ENCODE assay signal across 12 mouse cellular contexts in genomic region chr5:113514062-113514461, GRCm38 (mm10). TPM values are rescaled to one million over a fixed set of nuclear protein-coding genes. Genes with fewer than 3 reads are reported as not detected.
DNase-seq lines count a peak whose midpoint lies in the region; ATAC-seq lines count a peak whose summit lies in the region.
"Had no signal": no experiment of that assay in that cellular context is flagged by ENCODE, and none has a peak within 500 bp of the region (broad histone marks: within the 10 kb centered on the region; RNA-seq: fewer than 3 reads in every experiment).

No protein-coding gene starts in this region.

- no peak overlapping the region for H3K9ac ChIP-seq in neural tube, embryonic 15.5 days (replicated peaks)
- H3K9ac ChIP-seq: forebrain, embryonic 13.5 days; limb, embryonic 13.5 days had no signal

- peaks cover 33% of the 10 kb centered on the region for H3K4me1 ChIP-seq in neural tube, embryonic 15.5 days

- H3K4me2 ChIP-seq in neural tube, embryonic 15.5 days: no peak overlapping the region
- H3K4me2 ChIP-seq: forebrain, embryonic 13.5 days; limb, embryonic 13.5 days had no signal

- no peak for ATAC-seq in neural tube, embryonic 15.5 days (ENCODE audit: low FRiP score)
- ATAC-seq: forebrain, embryonic 13.5 days had no signal

- no peaks in the 10 kb centered on the region for H3K9me3 ChIP-seq in neural tube, embryonic 15.5 days (replicated peaks)
- H3K9me3 ChIP-seq: forebrain, embryonic 13.5 days; hindbrain, embryonic 10.5 days; limb, embryonic 13.5 days had no signal

- H3K27me3 ChIP-seq in neural tube, embryonic 15.5 days (replicated peaks): no peaks in the 10 kb centered on the region
- H3K27me3 ChIP-seq: forebrain, embryonic 13.5 days had no signal

- no peak overlapping the region for H3K4me3 ChIP-seq in neural tube, embryonic 15.5 days (replicated peaks)
- H3K4me3 ChIP-seq: forebrain, embryonic 13.5 days; hindbrain, embryonic 10.5 days; limb, embryonic 13.5 days had no signal

- peak; percentile 73 to 75 for DNase-seq in cerebellum, adult 18-20 months
- DNase-seq in cerebellum, adult 8-10 months: no peak
- peak; percentile 60 to 80 for DNase-seq in layer of hippocampus, adult 8-10 months (ENCODE audit: low spot score in 2 of 2)
- DNase-seq in layer of hippocampus, postnatal 14 days (ENCODE audit: low spot score in 2 of 2): no peak
- peak; percentile 83 to 92 for DNase-seq in frontal cortex, postnatal 36 days (ENCODE audit: low spot score in 2 of 2)
- peak; percentile 86 for DNase-seq in right cerebral cortex, postnatal 25 days
- DNase-seq in gastrocnemius, postnatal 36 days: no peak

- no peaks in the 10 kb centered on the region for H3K36me3 ChIP-seq in neural tube, embryonic 15.5 days
- H3K36me3 ChIP-seq: G1E; hindbrain, embryonic 10.5 days; limb, embryonic 13.5 days had no signal

- H3K27ac ChIP-seq in neural tube, embryonic 15.5 days (replicated peaks): no peak overlapping the region
- H3K27ac ChIP-seq: forebrain, embryonic 13.5 days; hindbrain, embryonic 10.5 days; limb, embryonic 13.5 days had no signal

- intact Hi-C loops in gastrocnemius, postnatal 36 days (cut with DNase I): no loop called here

- 83% methylated on average over 6 of the region's 6 CpGs for WGBS in neural tube, embryonic 15.5 days

RNA-seq across cellular contexts. Expression of gene Wscd2, which starts 23.9 kb away (rescaled TPM):
- total RNA-seq in layer of hippocampus, adult 8-10 months (2022): 10 to 100 TPM; 64.7 to 84.8 (median 76.0) TPM
- total RNA-seq in layer of hippocampus, postnatal 14 days (2021): 10 to 100 TPM; 78.5 to 78.8 TPM
- polyA plus RNA-seq in neural tube, embryonic 15.5 days (2015; fragmentation: Nextera tagmentation; extraction: Ambion mirVana): 18.2 and 22.6 TPM in 2 replicates
- under 1 TPM; 0.23 to 0.30 TPM for total RNA-seq in gastrocnemius, postnatal 36 days (2021)
- polyA plus RNA-seq: G1E had no signal

Comparison
In these comparisons a context has a peak if more than half of its experiments do, and no peak if none do; other contexts are left out.
1. DNase-seq: peak in cerebellum, adult 18-20 months (2 of 2), layer of hippocampus, adult 8-10 months (2 of 2), frontal cortex, postnatal 36 days (2 of 2) and right cerebral cortex, postnatal 25 days (single experiment); none in cerebellum, adult 8-10 months (single experiment), layer of hippocampus, postnatal 14 days (0 of 2) and gastrocnemius, postnatal 36 days (0 of 2).
2. RNA of gene Wscd2, which starts 23.9 kb away (total RNA-seq): 64.7 to 84.8 TPM in layer of hippocampus, adult 8-10 months and 78.5 to 78.8 TPM in layer of hippocampus, postnatal 14 days; 0.23 to 0.30 TPM in gastrocnemius, postnatal 36 days; every median in the first group is over 10 times any median in the second.